Mouse (Mus musculus): ENCODE data around the gene Plxna1.

- no peak for TF ChIP-seq CTCF (conservative IDR thresholded peaks at IDR 0.05; ENCODE audit: insufficient read depth, insufficient read length, low read depth, low read length)
- TF ChIP-seq POLR2A (IDR thresholded peaks at IDR 0.05; ENCODE audit: low read depth, low read length) = no peak
Observed at GRCm38 (mm10) chr6:89409041-89409440, 46.6 kb upstream of the Plxna1 start.

Data from kidney, adult 2 months (tissue).